Mouse (Mus musculus) right cerebral cortex, postnatal 36 days (tissue): ENCODE data around the gene Cort.

Experiments
- DNase-seq, 2 experiments: peaks; one replicate each; pipeline ENCODE4 v3.0.0; 2022; ENCODE audit warnings: low spot score in 2 of 2, mixed read lengths in 1 of 2

Gene Cort

GRCm38 (mm10) chr4:149098571-149098970 lies 28.0 kb downstream of the Cort start:
- DNase-seq: no peak

GRCm38 (mm10) chr4:149097956-149098355 lies 28.6 kb downstream of the Cort start:
- no peak for DNase-seq

GRCm38 (mm10) chr4:149091364-149091763 lies 35.2 kb downstream of the Cort start:
- DNase-seq: no peak

GRCm38 (mm10) chr4:149085381-149085780 lies 41.2 kb downstream of the Cort start:
- DNase-seq: no peak

- no peak for DNase-seq
These were observed 45.0 kb downstream of the Cort start for GRCm38 (mm10) chr4:149081528-149081927.

GRCm38 (mm10) chr4:149080111-149080510 lies 46.5 kb downstream of the Cort start:
- no peak for DNase-seq

GRCm38 (mm10) chr4:149079629-149080028 lies 46.9 kb downstream of the Cort start:
- no peak for DNase-seq

- no peak for DNase-seq
These were observed 48.3 kb downstream of the Cort start for GRCm38 (mm10) chr4:149078261-149078660.

- DNase-seq: peak; percentile 55 to 64
These were observed 50.5 kb downstream of the Cort start for GRCm38 (mm10) chr4:149075871-149076575.

- DNase-seq: no peak
These were observed 51.5 kb downstream of the Cort start for GRCm38 (mm10) chr4:149075073-149075472.
